Mouse (Mus musculus): ENCODE measurements around the gene 4930524B15Rik.

- TF ChIP-seq POLR2A (IDR thresholded peaks at IDR 0.05; ENCODE audit: borderline replicate concordance, insufficient read depth, low read length) (no peak), CTCF (IDR thresholded peaks at IDR 0.05; ENCODE audit: borderline replicate concordance, insufficient read depth, low read depth, low read length) (no peak)
These were observed 37.3 kb downstream of the 4930524B15Rik start for GRCm38 (mm10) chr11:32002670-32003072.

Measured in cerebellum, adult 2 months (tissue).